Mouse (Mus musculus): ENCODE results near the gene Zfp983. TPM values are rescaled to one million over a fixed set of nuclear protein-coding genes. Genes with fewer than 3 reads are reported as not detected.

Zfp983 gene
- polyA plus RNA-seq, 2 experiments, result 4.6 to 5.7 TPM

DNA sequence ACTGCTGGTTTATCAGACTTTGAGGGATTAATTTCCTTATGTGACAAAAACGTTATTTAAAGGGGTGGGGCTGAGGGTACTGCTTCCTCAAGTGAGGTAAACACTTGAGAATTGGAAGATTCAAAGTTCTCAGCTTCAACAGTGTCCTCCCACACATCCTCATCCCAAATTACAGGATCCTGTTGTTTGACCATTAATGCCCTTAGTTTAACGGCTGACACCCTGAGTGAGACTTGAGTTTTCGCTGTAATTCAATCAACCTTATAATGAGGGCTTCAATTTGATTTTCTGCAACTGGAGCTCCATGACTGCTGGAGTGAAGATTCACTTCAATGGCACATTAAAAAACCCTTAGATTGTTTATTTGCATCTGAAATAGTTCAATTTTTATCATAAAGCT lies 42.9 kb downstream of the Zfp983 start:
- no peak for TF ChIP-seq POLR2A (IDR thresholded peaks at IDR 0.05; ENCODE audit: borderline replicate concordance, extremely low read depth, insufficient read depth, insufficient read length)
- ATAC-seq (ENCODE audit: low FRiP score, low read depth) (no peak), DNase-seq (ENCODE audit: low spot score) (no peak)
- no peak overlapping the region for H3K9ac ChIP-seq (ENCODE audit: low read depth, low read length, severe bottlenecking)
- H3K27ac ChIP-seq (replicated peaks; ENCODE audit: low read depth, low read length), result no peak overlapping the region
- no peak overlapping the region for H3K4me3 ChIP-seq (replicated peaks; ENCODE audit: low read length)
- H3K9me3 ChIP-seq (ENCODE audit: control insufficient read depth, low read length), result no peaks in the 10 kb centered on the region
- H3K36me3 ChIP-seq (ENCODE audit: control insufficient read depth, insufficient read depth, low read length), result peaks cover 16% of the 10 kb centered on the region
- no peaks in the 10 kb centered on the region for H3K27me3 ChIP-seq (ENCODE audit: control insufficient read depth, insufficient read depth, low read length)
- H3K4me1 ChIP-seq (ENCODE audit: control insufficient read depth, insufficient read depth, low read length), result no peaks in the 10 kb centered on the region
- 79% methylated on average over 3 of the region's 3 CpGs for WGBS
- no peak overlapping the region for H3K4me2 ChIP-seq (replicated peaks; ENCODE audit: low read depth, low read length, severe bottlenecking)

DNA sequence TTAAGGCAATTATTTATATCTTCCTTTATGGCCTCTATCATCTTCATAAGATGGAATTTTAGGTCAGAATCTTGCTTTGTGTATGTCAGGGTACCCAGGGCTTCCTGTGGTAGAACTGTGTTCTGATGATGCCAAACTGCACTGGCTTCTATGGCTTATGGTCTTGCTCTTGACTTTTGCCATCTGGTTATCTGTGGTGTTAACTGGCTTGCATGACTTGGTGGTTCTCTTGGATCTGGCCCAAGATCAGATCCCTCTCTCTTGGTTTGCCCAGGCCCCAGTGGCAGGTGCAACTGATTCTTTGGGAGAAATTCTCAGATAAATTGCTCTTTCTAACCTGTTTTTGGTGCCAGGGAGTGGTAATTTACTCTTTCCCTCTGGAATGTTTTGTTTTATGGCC lies 45.6 kb downstream of the Zfp983 start:
- no peak for DNase-seq (ENCODE audit: low spot score)
- Histone ChIP-seq H3K36me3 (ENCODE audit: control insufficient read depth, insufficient read depth, low read length) (peaks cover 5% of the 10 kb centered on the region; the same call in 1 of the 2 replicates), H3K4me2 (replicated peaks; ENCODE audit: low read depth, low read length, severe bottlenecking) (no peak overlapping the region), H3K9me3 (ENCODE audit: control insufficient read depth, low read length) (no peaks in the 10 kb centered on the region), H3K27me3 (ENCODE audit: control insufficient read depth, insufficient read depth, low read length) (no peaks in the 10 kb centered on the region), H3K4me3 (replicated peaks; ENCODE audit: low read length) (no peak overlapping the region), H3K9ac (ENCODE audit: low read depth, low read length, severe bottlenecking) (no peak overlapping the region), H3K4me1 (ENCODE audit: control insufficient read depth, insufficient read depth, low read length) (no peaks in the 10 kb centered on the region), H3K27ac (replicated peaks; ENCODE audit: low read depth, low read length) (no peak overlapping the region)
- no peak for ATAC-seq (ENCODE audit: low FRiP score, low read depth)
- TF ChIP-seq POLR2A (IDR thresholded peaks at IDR 0.05; ENCODE audit: borderline replicate concordance, extremely low read depth, insufficient read depth, insufficient read length), result no peak

DNA sequence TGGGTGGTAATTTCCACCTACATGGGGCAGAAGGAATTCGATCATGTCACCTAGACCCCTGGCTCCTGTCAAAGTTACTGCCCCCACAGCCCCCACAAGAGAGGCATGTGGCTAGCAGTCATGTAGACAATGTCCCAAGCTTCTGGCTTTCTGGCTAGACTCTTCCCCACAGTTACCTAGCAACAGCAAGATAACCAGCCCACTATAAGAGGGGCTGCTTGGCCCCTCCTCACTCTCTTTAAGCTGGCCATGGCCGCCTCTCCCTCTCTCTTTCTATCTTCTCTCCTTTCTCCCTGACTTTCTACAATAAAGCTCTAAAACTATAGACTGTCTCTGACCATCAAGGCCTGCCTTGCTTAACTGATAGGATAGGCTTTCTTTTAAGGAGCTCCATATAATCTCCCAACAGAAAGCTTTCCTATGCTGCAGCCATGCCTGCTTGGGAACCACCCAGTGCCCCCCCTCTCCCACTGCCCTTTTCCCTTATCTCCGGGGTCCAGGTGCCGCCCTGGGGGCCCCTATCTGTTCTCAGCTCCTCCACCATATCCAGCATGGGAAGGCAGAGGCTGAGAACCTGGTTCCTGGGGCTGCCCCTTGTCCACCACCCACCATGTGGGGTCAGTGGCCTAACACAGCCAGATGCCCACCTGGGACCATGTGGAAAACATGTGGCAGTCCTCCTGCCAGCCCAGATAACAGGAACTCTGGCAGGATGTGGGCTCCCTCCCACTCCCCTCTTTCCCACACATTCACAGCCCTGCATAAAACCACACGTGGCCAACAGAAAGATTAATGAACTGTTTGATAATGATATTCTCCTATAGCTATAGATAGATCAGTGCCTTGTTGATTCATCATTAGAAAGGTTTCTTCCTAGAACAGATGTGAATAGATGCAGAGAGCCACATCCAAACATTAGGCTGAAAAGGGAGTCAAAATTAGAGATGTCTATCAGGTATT lies 52.1 kb downstream of the Zfp983 start:
- Histone ChIP-seq H3K4me1 (ENCODE audit: control insufficient read depth, insufficient read depth, low read length) (no peaks in the 10 kb centered on the region), H3K36me3 (ENCODE audit: control insufficient read depth, insufficient read depth, low read length) (no peaks in the 10 kb centered on the region), H3K9ac (ENCODE audit: low read depth, low read length, severe bottlenecking) (no peak overlapping the region), H3K4me2 (replicated peaks; ENCODE audit: low read depth, low read length, severe bottlenecking) (no peak overlapping the region), H3K9me3 (ENCODE audit: control insufficient read depth, low read length) (no peaks in the 10 kb centered on the region), H3K4me3 (replicated peaks; ENCODE audit: low read length) (no peak overlapping the region), H3K27ac (replicated peaks; ENCODE audit: low read depth, low read length) (no peak overlapping the region), H3K27me3 (ENCODE audit: control insufficient read depth, insufficient read depth, low read length) (no peaks in the 10 kb centered on the region)
- ATAC-seq (ENCODE audit: low FRiP score, low read depth) (no peak), DNase-seq (ENCODE audit: low spot score) (no peak)
- TF ChIP-seq POLR2A (IDR thresholded peaks at IDR 0.05; ENCODE audit: borderline replicate concordance, extremely low read depth, insufficient read depth, insufficient read length), result no peak
- WGBS, result 47% methylated on average over 5 of the region's 5 CpGs

DNA sequence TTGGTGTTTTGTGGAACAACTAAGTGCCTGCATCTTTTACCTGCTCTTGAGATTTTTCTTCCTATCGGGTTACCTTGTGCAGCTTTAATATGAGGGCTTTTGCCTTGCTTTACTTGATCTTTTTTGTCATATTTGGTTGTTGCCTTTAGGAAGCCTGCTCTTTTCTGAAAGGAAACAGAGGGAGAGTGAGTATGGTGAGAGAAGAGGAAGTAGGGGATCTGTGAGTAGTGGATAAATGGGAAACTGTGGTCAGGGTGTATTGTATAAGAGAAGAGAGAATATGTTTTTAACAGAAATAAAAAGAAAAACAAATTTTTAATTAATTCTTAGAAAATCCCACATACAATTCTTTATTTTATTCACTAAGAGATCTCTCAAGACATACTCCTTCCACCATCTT lies 53.0 kb downstream of the Zfp983 start:
- H3K9me3 ChIP-seq (ENCODE audit: control insufficient read depth, low read length), result no peaks in the 10 kb centered on the region
- H3K4me1 ChIP-seq (ENCODE audit: control insufficient read depth, insufficient read depth, low read length), result no peaks in the 10 kb centered on the region
- H3K27ac ChIP-seq (replicated peaks; ENCODE audit: low read depth, low read length), result no peak overlapping the region
- 70% methylated on average over 1 of the region's 1 CpGs for WGBS
- H3K36me3 ChIP-seq (ENCODE audit: control insufficient read depth, insufficient read depth, low read length), result no peaks in the 10 kb centered on the region
- H3K4me2 ChIP-seq (replicated peaks; ENCODE audit: low read depth, low read length, severe bottlenecking), result no peak overlapping the region
- ATAC-seq (ENCODE audit: low FRiP score, low read depth) (no peak), DNase-seq (ENCODE audit: low spot score) (no peak)
- H3K4me3 ChIP-seq (replicated peaks; ENCODE audit: low read length), result no peak overlapping the region
- H3K9ac ChIP-seq (ENCODE audit: low read depth, low read length, severe bottlenecking), result no peak overlapping the region
- TF ChIP-seq POLR2A (IDR thresholded peaks at IDR 0.05; ENCODE audit: borderline replicate concordance, extremely low read depth, insufficient read depth, insufficient read length), result no peak
- H3K27me3 ChIP-seq (ENCODE audit: control insufficient read depth, insufficient read depth, low read length), result no peaks in the 10 kb centered on the region

DNA sequence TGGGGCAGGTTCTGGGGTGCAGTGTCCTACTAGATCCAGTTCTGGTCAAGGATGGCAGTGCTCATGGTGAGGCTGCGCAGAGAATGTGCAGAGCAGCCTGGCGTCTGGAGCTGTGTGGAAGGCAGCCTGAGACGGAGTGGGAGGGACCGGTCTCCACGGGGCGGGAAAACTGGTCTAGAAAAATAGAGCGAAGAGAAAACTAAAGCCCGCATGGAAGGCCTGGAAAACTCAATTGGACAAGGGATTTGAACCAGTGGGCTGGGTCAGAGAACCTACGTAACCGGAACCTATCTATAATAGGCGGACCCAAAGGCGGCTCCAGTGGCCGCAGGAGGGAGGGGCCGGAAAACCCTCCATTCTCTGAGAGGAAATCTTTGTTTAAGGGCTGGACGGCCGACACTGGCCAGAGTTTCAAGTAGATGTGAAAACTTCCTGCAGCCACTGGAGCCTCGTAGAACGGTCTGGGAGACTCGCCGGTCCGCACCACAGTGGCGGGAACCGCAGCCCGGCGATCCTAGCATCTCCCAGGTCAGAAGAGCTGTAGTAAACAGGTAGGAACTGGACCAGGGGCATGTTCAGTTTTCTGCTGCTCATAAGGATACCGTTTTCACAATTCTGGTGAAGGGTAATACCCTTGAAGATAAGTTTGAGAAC lies 57.0 kb downstream of the Zfp983 start, which contains the start of gene Zfp760:
Gene Zfp760 (plus strand): TSS at position 399 of the 654 bp plus-strand sequence.
- ATAC-seq (ENCODE audit: low FRiP score, low read depth) (peak; percentile 98), DNase-seq (ENCODE audit: low spot score) (peak; percentile 95)
- H3K9me3 ChIP-seq (ENCODE audit: control insufficient read depth, low read length), result no peaks in the 10 kb centered on the region
- TF ChIP-seq POLR2A (IDR thresholded peaks at IDR 0.05; ENCODE audit: borderline replicate concordance, extremely low read depth, insufficient read depth, insufficient read length), result peak; percentile 57; the same call in 1 of the 2 replicates
- H3K36me3 ChIP-seq (ENCODE audit: control insufficient read depth, insufficient read depth, low read length), result peaks cover 16% of the 10 kb centered on the region
- H3K4me2 ChIP-seq (replicated peaks; ENCODE audit: low read depth, low read length, severe bottlenecking), result peak within 1 kb of the TSS; percentile 51
- H3K27me3 ChIP-seq (ENCODE audit: control insufficient read depth, insufficient read depth, low read length), result no peaks in the 10 kb centered on the region
- H3K9ac ChIP-seq (ENCODE audit: low read depth, low read length, severe bottlenecking), result peak within 1 kb of the TSS; percentile 75
- 8% methylated on average over 26 of the region's 26 CpGs for WGBS
- H3K4me1 ChIP-seq (ENCODE audit: control insufficient read depth, insufficient read depth, low read length), result peaks cover 2% of the 10 kb centered on the region; the same call in 1 of the 2 replicates
- peak within 1 kb of the TSS; percentile 51 for H3K4me3 ChIP-seq (replicated peaks; ENCODE audit: low read length)
- peak within 1 kb of the TSS; percentile 93 for H3K27ac ChIP-seq (replicated peaks; ENCODE audit: low read depth, low read length)

All from limb, embryonic 14.5 days (tissue).